In genomic region chr16:10599888-10600740, GRCm38 (mm10) we compare ENCODE assay signal across 16 mouse cellular contexts. TPM values are rescaled to one million over a fixed set of nuclear protein-coding genes. Genes with fewer than 3 reads are reported as not detected.
DNase-seq lines count a peak whose midpoint lies in the region; ATAC-seq lines count a peak whose summit lies in the region.
"Had no signal": no experiment of that assay in that cellular context is flagged by ENCODE, and none has a peak within 500 bp of the region (broad histone marks: within the 10 kb centered on the region; RNA-seq: fewer than 3 reads in every experiment).

No protein-coding gene starts in this region.

- H3K36me3 ChIP-seq in hindbrain, embryonic 10.5 days: peaks cover 27% of the 10 kb centered on the region
- peaks cover 7% of the 10 kb centered on the region; the same call in 1 of the 2 replicates for H3K36me3 ChIP-seq in midbrain, embryonic 15.5 days (replicated peaks)

- no peak overlapping the region for H3K4me3 ChIP-seq in hindbrain, embryonic 10.5 days
- H3K4me3 ChIP-seq in midbrain, embryonic 15.5 days: no peak overlapping the region
- H3K4me3 ChIP-seq: embryonic facial prominence, embryonic 15.5 days; heart, embryonic 15.5 days; liver, embryonic 12.5 days had no signal

- H3K4me1 ChIP-seq in hindbrain, embryonic 10.5 days (replicated peaks): peaks cover 10% of the 10 kb centered on the region
- H3K4me1 ChIP-seq in midbrain, embryonic 15.5 days: peaks cover 8% of the 10 kb centered on the region
- H3K4me1 ChIP-seq: heart, embryonic 15.5 days; liver, embryonic 12.5 days had no signal

- H3K27me3 ChIP-seq in hindbrain, embryonic 10.5 days (ENCODE audit: insufficient read depth, poor library complexity, severe bottlenecking): no peaks in the 10 kb centered on the region
- H3K27me3 ChIP-seq in midbrain, embryonic 15.5 days (replicated peaks): no peaks in the 10 kb centered on the region
- H3K27me3 ChIP-seq: embryonic facial prominence, embryonic 15.5 days; heart, embryonic 15.5 days; liver, embryonic 12.5 days had no signal

- no peak overlapping the region for H3K4me2 ChIP-seq in midbrain, embryonic 15.5 days
- H3K4me2 ChIP-seq: embryonic facial prominence, embryonic 15.5 days; heart, embryonic 15.5 days; liver, embryonic 12.5 days had no signal

- DNase-seq in embryo, embryonic 10.5 days (ENCODE audit: low spot score): peak; percentile 23
- no peak for DNase-seq in embryo, embryonic 9.5 days (ENCODE audit: extremely low spot score)
- DNase-seq in R1 (ENCODE audit: low read depth, low spot score): peak; percentile 84
- DNase-seq in hindbrain, embryonic 10.5 days (ENCODE audit: low spot score): no peak
- no peak for DNase-seq in thymus, postnatal 25 days
- no peak for DNase-seq in kidney, postnatal 4 days
- DNase-seq in left cerebral cortex, adult 18-20 months (ENCODE audit: low spot score in 2 of 2): no peak
- DNase-seq: B cell, adult 2 months; cerebellum, adult 8-10 months; gastrocnemius, postnatal 25 days; lung, postnatal 10 days; right cerebral cortex, adult 18-20 months had no signal

- peak overlapping the region; percentile 46; the same call in 1 of the 2 replicates for H3K27ac ChIP-seq in hindbrain, embryonic 10.5 days
- H3K27ac ChIP-seq in midbrain, embryonic 15.5 days: peak overlapping the region; percentile 46
- H3K27ac ChIP-seq: embryonic facial prominence, embryonic 15.5 days; heart, embryonic 15.5 days; liver, embryonic 12.5 days had no signal

- H3K9ac ChIP-seq in midbrain, embryonic 15.5 days: no peak overlapping the region
- H3K9ac ChIP-seq: embryonic facial prominence, embryonic 15.5 days; heart, embryonic 15.5 days; liver, embryonic 12.5 days had no signal

- peak; percentile 93 for ATAC-seq in midbrain, embryonic 15.5 days (replicated peaks)
- ATAC-seq: liver, embryonic 12.5 days had no signal

- 73% methylated on average over 5 of the region's 5 CpGs for WGBS in hindbrain, embryonic 10.5 days
- 42% methylated on average over 5 of the region's 5 CpGs for WGBS in midbrain, embryonic 15.5 days

- H3K9me3 ChIP-seq in hindbrain, embryonic 10.5 days: no peaks in the 10 kb centered on the region
- H3K9me3 ChIP-seq in midbrain, embryonic 15.5 days: no peaks in the 10 kb centered on the region
- H3K9me3 ChIP-seq: embryonic facial prominence, embryonic 15.5 days; heart, embryonic 15.5 days; liver, embryonic 12.5 days had no signal

RNA-seq across cellular contexts. Expression of gene Clec16a, which starts 55.0 kb away (rescaled TPM):
- polyA plus RNA-seq in hindbrain, embryonic 10.5 days (2016; fragmentation: Nextera tagmentation; extraction: Ambion mirVana): 34.5 and 35.0 TPM in 2 replicates
- 73.9 and 89.0 TPM in 2 replicates for polyA plus RNA-seq in midbrain, embryonic 15.5 days (2015; fragmentation: Nextera tagmentation; extraction: Ambion mirVana)
- total RNA-seq in left cerebral cortex, adult 18-20 months (2021): 10 to 100 TPM; 98.0 to 98.1 TPM

RNA-seq across cellular contexts. Expression of gene Dexi, which starts 57.3 kb away (rescaled TPM):
- polyA plus RNA-seq in hindbrain, embryonic 10.5 days (2016; fragmentation: Nextera tagmentation; extraction: Ambion mirVana): 14.9 and 22.1 TPM in 2 replicates
- polyA plus RNA-seq in midbrain, embryonic 15.5 days (2015; fragmentation: Nextera tagmentation; extraction: Ambion mirVana): 17.1 and 17.8 TPM in 2 replicates
- total RNA-seq in left cerebral cortex, adult 18-20 months (2021): 10 to 100 TPM; 64.4 to 69.2 TPM

Comparison
In these comparisons a context has a peak if more than half of its experiments do, and no peak if none do; other contexts are left out.
1. DNase-seq: peak in embryo, embryonic 10.5 days (single experiment) and R1 (single experiment); none in embryo, embryonic 9.5 days (single experiment), hindbrain, embryonic 10.5 days (single experiment), thymus, postnatal 25 days (single experiment), kidney, postnatal 4 days (0 of 2) and left cerebral cortex, adult 18-20 months (0 of 2).